Mouse (Mus musculus) CH12.LX (cell line): ENCODE data around the gene Kif1a.

ENCODE experiments used
- CHD1 ChIP-seq: IDR thresholded peaks from 2 replicates; pipeline ENCODE4 v1.6.1; 2012; ENCODE audit warnings: low read depth, low read length, improper control_type of control experiment, inconsistent platforms
- CHD2 ChIP-seq: IDR thresholded peaks from 2 replicates; pipeline ENCODE4 v1.6.1; 2011; ENCODE audit warnings: low read length, improper control_type of control experiment
- CTCF ChIP-seq, 2 experiments: IDR thresholded peaks in 1 of 2; conservative IDR thresholded peaks in 1 of 2; 2 replicates each; pipeline ENCODE4 v1.5.1; 2011 to 2012; ENCODE audit warnings: low read depth in 2 of 2, low read length in 2 of 2, improper control_type of control experiment in 1 of 2, inconsistent platforms in 1 of 2, mild to moderate bottlenecking in 1 of 2, moderate library complexity in 1 of 2
- EP300 ChIP-seq: IDR thresholded peaks from 2 replicates; pipeline ENCODE4 v1.6.1; 2011; ENCODE audit warnings: low read length, improper control_type of control experiment
- ETS1 ChIP-seq: conservative IDR thresholded peaks from 2 replicates; pipeline ENCODE4 v1.6.1; 2012; ENCODE audit warnings: low read depth, mild to moderate bottlenecking, inconsistent platforms, low read length, improper control_type of control experiment, moderate library complexity
- GABPA ChIP-seq: IDR thresholded peaks from 2 replicates; pipeline ENCODE4 v1.6.1; 2012; ENCODE audit warnings: low read depth, low read length, improper control_type of control experiment, inconsistent platforms; ENCODE audit not compliant: insufficient replicate concordance
- KAT2A ChIP-seq: IDR thresholded peaks from 2 replicates; pipeline ENCODE4 v1.6.1; 2012; ENCODE audit warnings: low read length, improper control_type of control experiment, inconsistent platforms; ENCODE audit not compliant: insufficient replicate concordance
- MAX ChIP-seq: IDR thresholded peaks from 2 replicates; pipeline ENCODE4 v1.6.1; 2011; ENCODE audit warnings: low read length, improper control_type of control experiment
- NRF1 ChIP-seq: IDR thresholded peaks from 2 replicates; pipeline ENCODE4 v1.6.1; 2014; ENCODE audit warnings: low read depth, mild to moderate bottlenecking, inconsistent platforms, low read length, improper control_type of control experiment, moderate library complexity
- POLR2A ChIP-seq: IDR thresholded peaks from 2 replicates; pipeline ENCODE4 v1.6.1; 2011; ENCODE audit warnings: low read depth, mild to moderate bottlenecking, improper control_type of control experiment, low read length
- TBP ChIP-seq: conservative IDR thresholded peaks from 2 replicates; pipeline ENCODE4 v1.6.1; 2011; ENCODE audit warnings: low read depth, low read length, improper control_type of control experiment
- USF1 ChIP-seq: IDR thresholded peaks from 2 replicates; pipeline ENCODE4 v1.6.1; 2014; ENCODE audit warnings: low read depth, mild to moderate bottlenecking, inconsistent platforms, low read length, improper control_type of control experiment

DNA sequence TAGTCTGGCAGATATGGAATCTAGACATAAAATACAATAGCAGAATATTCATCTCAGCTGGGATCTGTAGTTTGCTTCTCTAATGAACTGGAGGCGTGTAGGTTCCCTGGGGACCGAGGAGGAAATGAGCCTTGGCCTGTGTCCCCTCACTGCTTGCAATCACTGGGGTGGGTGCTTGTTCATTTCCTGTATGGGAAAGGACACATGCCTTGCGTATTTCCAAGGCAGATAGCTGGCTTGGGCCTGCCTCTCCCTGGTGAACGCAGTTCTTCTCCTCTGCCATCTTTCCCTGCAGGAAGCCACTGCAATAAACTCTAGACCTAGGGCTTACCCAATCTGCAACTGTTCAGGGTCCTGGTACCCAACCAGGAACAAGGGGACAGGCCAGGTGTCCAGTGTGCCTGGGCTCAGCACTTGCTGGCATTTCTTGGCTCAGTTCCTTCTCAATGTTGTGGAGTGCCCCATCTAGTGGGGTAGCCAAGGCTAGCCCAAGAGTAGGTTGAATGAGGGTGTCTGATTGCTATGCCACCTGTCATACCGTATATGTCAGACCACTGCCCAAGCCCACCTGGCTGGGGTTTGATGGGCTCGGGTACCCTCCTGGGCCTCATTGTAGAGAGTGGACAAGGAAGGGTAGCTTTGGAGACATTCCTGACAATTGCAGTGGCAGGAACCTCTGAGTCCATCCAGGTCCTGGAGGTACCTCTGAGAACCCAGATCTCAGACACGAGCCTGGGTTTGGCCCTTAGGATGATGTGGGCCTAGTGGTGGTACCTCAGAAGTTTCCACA lies 120.5 kb downstream of the Kif1a start:
- no peak for TF ChIP-seq POLR2A
- TF ChIP-seq CTCF (conservative IDR thresholded peaks at IDR 0.05 in 1 of 2, IDR thresholded peaks at IDR 0.05 in 1 of 2; ENCODE audit: low read depth in 2 of 2, low read length in 2 of 2) = no peak
- no peak for TF ChIP-seq CHD1
- TF ChIP-seq ETS1 = no peak
- no peak for TF ChIP-seq KAT2A
- no peak for TF ChIP-seq USF1
- no peak for TF ChIP-seq MAX
- TF ChIP-seq EP300 = no peak
- TF ChIP-seq CHD2 = no peak
- no peak for TF ChIP-seq NRF1
- TF ChIP-seq TBP = no peak
- no peak for TF ChIP-seq GABPA
